Mouse (Mus musculus) embryonic fibroblast, embryonic 13.5 days (primary cell): ENCODE data around the gene Zfp956.

Source experiments
- CTCF ChIP-seq: IDR thresholded peaks from 2 replicates; pipeline ENCODE4 v1.5.1; 2011; ENCODE audit warnings: mild to moderate bottlenecking, control low read depth, low read length, moderate library complexity, borderline replicate concordance; ENCODE audit not compliant: insufficient read depth
- POLR2A ChIP-seq: IDR thresholded peaks from 2 replicates; pipeline ENCODE4 v1.6.1; 2011; ENCODE audit warnings: low read depth, mild to moderate bottlenecking, control low read depth, low read length, moderate library complexity

DNA sequence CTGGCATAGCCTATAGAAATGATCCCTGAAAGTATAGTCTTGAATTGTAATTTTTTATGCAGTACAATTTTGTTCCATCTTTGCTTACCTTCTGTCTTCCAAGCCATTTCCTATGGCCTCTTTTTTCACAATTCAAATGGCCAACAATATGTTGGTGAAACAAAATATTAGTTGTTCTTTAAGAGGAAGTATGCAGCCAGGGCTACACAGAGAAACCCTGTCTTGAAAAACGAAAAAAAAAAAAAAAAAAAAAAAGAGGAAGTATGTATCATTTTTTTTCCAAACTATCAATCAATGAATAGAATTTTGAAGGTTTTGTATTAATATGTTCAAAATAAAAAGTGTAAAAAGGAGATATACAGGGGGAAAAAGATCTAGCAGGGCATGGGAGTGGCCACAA, 41.5 kb upstream of the Zfp956 start:
- TF ChIP-seq CTCF: no peak
- no peak for TF ChIP-seq POLR2A
